Comparison of ENCODE assay signal across 8 mouse cellular contexts in genomic region chr6:83421866-83422649, GRCm38 (mm10). TPM values are rescaled to one million over a fixed set of nuclear protein-coding genes. Genes with fewer than 3 reads are reported as not detected.
DNase-seq lines count a peak whose midpoint lies in the region; ATAC-seq lines count a peak whose summit lies in the region.

No protein-coding gene starts in this region.

- no peak for DNase-seq in heart, adult 9 months (ENCODE audit: low spot score in 2 of 2)
- peak; percentile 40 to 55 for DNase-seq in adrenal gland, adult 18-20 months (ENCODE audit: low spot score in 2 of 2)
- DNase-seq in thymus, postnatal 14 days, result no peak
- no peak for DNase-seq in cerebellum, postnatal 14 days
- no peak for DNase-seq in right cerebral cortex, postnatal 36 days (ENCODE audit: low spot score in 2 of 2)

- ATAC-seq in heart, embryonic 15.5 days (replicated peaks; ENCODE audit: insufficient number of reproducible peaks, insufficient read depth, low FRiP score, low read depth), result no peak
- peak; percentile 98 for ATAC-seq in intestine, embryonic 16.5 days
- peak; percentile 63; the same call in 1 of the 2 replicates for ATAC-seq in lung, embryonic 15.5 days (ENCODE audit: borderline replicate concordance, extremely low read depth, low FRiP score, low TSS enrichment)

- H3K4me3 ChIP-seq in heart, embryonic 15.5 days, result no peak overlapping the region
- H3K4me3 ChIP-seq in intestine, embryonic 16.5 days (ENCODE audit: low read length), result no peak overlapping the region
- no peak overlapping the region for H3K4me3 ChIP-seq in lung, embryonic 15.5 days

- peaks cover 3% of the 10 kb centered on the region; the same call in 1 of the 2 replicates for H3K36me3 ChIP-seq in heart, embryonic 15.5 days
- H3K36me3 ChIP-seq in intestine, embryonic 16.5 days (ENCODE audit: control insufficient read depth, insufficient read depth, low read length), result 0 out of 2 replicates have a peak, but pooled peaks cover 2% of the 10 kb centered on the region
- H3K36me3 ChIP-seq in lung, embryonic 15.5 days, result peaks cover 15% of the 10 kb centered on the region

- H3K27me3 ChIP-seq in heart, embryonic 15.5 days, result no peaks in the 10 kb centered on the region
- no peaks in the 10 kb centered on the region for H3K27me3 ChIP-seq in intestine, embryonic 16.5 days (replicated peaks; ENCODE audit: control insufficient read depth, insufficient read depth, low read length)
- H3K27me3 ChIP-seq in lung, embryonic 15.5 days, result no peaks in the 10 kb centered on the region

- H3K9me3 ChIP-seq in heart, embryonic 15.5 days (replicated peaks), result no peaks in the 10 kb centered on the region
- H3K9me3 ChIP-seq in intestine, embryonic 16.5 days (ENCODE audit: control insufficient read depth, low read length), result no peaks in the 10 kb centered on the region
- H3K9me3 ChIP-seq in lung, embryonic 15.5 days, result no peaks in the 10 kb centered on the region

- no peak overlapping the region for H3K4me2 ChIP-seq in heart, embryonic 15.5 days
- 0 out of 2 replicates have a peak overlapping the region, but pooled peaks have one; percentile 1 for H3K4me2 ChIP-seq in intestine, embryonic 16.5 days (ENCODE audit: low read depth, low read length)
- H3K4me2 ChIP-seq in lung, embryonic 15.5 days, result no peak overlapping the region

- H3K27ac ChIP-seq in heart, embryonic 15.5 days, result peak overlapping the region; percentile 30; the same call in 1 of the 2 replicates
- peak overlapping the region; percentile 88 for H3K27ac ChIP-seq in intestine, embryonic 16.5 days (ENCODE audit: low read length)
- H3K27ac ChIP-seq in lung, embryonic 15.5 days, result peak overlapping the region; percentile 74

- 0 out of 2 replicates have a peak overlapping the region, but pooled peaks have one; percentile 21 for H3K9ac ChIP-seq in heart, embryonic 15.5 days
- peak overlapping the region; percentile 25; the same call in 1 of the 2 replicates for H3K9ac ChIP-seq in intestine, embryonic 16.5 days (ENCODE audit: low read depth, low read length)
- H3K9ac ChIP-seq in lung, embryonic 15.5 days, result no peak overlapping the region

- WGBS in heart, embryonic 15.5 days, result 34% methylated on average over 11 of the region's 11 CpGs
- WGBS in intestine, embryonic 16.5 days, result 21% methylated on average over 11 of the region's 11 CpGs
- WGBS in lung, embryonic 15.5 days, result 27% methylated on average over 11 of the region's 11 CpGs

- peaks cover 49% of the 10 kb centered on the region for H3K4me1 ChIP-seq in heart, embryonic 15.5 days (replicated peaks)
- H3K4me1 ChIP-seq in intestine, embryonic 16.5 days (ENCODE audit: control insufficient read depth, insufficient read depth, low read length), result peaks cover 49% of the 10 kb centered on the region
- peaks cover 32% of the 10 kb centered on the region for H3K4me1 ChIP-seq in lung, embryonic 15.5 days

RNA-seq across cellular contexts. Expression of gene Tet3, which starts 36.8 kb away (rescaled TPM):
- 26.2 and 37.5 TPM in 2 replicates for polyA plus RNA-seq in heart, embryonic 15.5 days (2015; fragmentation: Nextera tagmentation; extraction: Ambion mirVana)
- total RNA-seq in adrenal gland, adult 18-20 months (2021), result 10 to 100 TPM; 24.2 to 25.7 TPM
- polyA plus RNA-seq in intestine, embryonic 16.5 days (2015; fragmentation: Nextera tagmentation; extraction: Ambion mirVana), result 40.1 and 43.5 TPM in 2 replicates
- polyA plus RNA-seq in lung, embryonic 15.5 days (2015; fragmentation: Nextera tagmentation; extraction: Ambion mirVana), result 36.1 and 37.1 TPM in 2 replicates

Comparison
In these comparisons a context has a peak if more than half of its experiments do, and no peak if none do; other contexts are left out.
1. H3K27ac ChIP-seq: peak in every context shown above with its lines; median percentile 88 in intestine, embryonic 16.5 days; 74 in lung, embryonic 15.5 days; 30 in heart, embryonic 15.5 days.
2. DNase-seq: peak in adrenal gland, adult 18-20 months (2 of 2); none in heart, adult 9 months (0 of 2), thymus, postnatal 14 days (single experiment), cerebellum, postnatal 14 days (0 of 2) and right cerebral cortex, postnatal 36 days (0 of 2).